Mouse (Mus musculus) gastrocnemius, adult 18-20 months (tissue): ENCODE results near the gene Coro2a. TPM values are rescaled to one million over a fixed set of nuclear protein-coding genes. Genes with fewer than 3 reads are reported as not detected.
"Not testable (repeated sequence)": the region's sequence is repeated elsewhere in the genome, so short reads cannot be mapped to it uniquely, and the experiment has no call there.

Experiments
- DNase-seq: peaks from one replicate; pipeline ENCODE4 v3.0.0; 2021; ENCODE audit warnings: low spot score
- total RNA-seq, 2 experiments: library from RNA; stranded (reverse); gene quantifications; 2 replicates each; pipeline ENCODE4 v1.2.3; 2021

Coro2a gene
- total RNA-seq, 2 experiments from 2014 or later, result 0.11 to 0.26 TPM

GRCm38 (mm10) chr4:46584536-46584935 is 17.5 kb downstream of the Coro2a start:
- DNase-seq, result not testable (repeated sequence)

DNA sequence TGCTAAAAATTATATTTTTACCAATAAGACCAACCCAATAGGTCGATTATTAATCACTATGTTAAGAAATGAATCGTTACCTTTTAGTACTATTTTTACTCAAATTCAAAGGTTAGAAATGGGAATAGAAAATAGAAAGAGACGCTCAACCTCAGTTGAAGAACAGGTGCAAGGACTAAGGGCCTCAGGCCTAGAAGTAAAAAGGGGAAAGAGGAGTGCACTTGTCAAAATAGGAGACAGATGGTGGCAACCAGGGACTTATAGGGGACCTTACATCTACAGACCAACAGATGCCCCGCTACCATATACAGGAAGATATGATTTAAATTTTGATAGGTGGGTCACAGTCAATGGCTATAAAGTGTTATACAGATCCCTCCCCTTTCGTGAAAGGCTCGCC is 17.9 kb downstream of the Coro2a start:
- DNase-seq, result not testable (repeated sequence)

DNA sequence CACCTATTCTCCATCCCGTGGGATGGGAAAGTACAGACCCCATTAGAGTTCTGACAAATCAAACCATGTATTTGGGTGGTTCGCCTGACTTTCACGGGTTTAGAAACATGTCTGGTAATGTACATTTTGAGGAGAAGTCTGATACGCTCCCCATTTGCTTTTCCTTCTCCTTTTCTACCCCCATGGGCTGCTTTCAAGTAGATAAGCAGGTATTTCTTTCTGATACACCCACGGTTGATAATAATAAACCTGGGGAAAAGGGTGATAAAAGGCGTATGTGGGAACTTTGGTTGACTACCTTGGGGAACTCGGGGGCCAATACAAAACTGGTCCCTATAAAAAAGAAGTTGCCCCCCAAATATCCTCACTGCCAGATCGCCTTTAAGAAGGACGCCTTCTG is 20.0 kb downstream of the Coro2a start:
- DNase-seq, result not testable (repeated sequence)

DNA sequence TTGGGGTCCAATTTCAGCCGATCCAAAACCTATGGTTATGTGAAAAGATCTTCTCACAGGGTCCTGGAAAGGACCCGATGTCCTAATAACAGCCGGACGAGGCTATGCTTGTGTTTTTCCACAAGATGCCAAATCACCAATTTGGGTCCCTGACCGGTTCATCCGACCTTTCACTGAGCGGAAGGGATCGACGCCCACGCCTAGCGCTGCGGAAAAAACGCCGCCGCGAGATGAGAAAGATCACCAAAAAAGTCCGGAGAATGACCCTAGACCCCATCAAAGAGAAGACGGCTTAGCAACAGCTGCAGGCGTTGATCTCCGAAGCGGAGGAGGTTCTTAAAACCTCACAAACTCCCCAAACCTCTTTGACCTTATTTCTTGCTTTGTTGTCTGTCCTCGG is 20.4 kb downstream of the Coro2a start:
- not testable (repeated sequence) for DNase-seq

GRCm38 (mm10) chr4:46580799-46581243 is 21.2 kb downstream of the Coro2a start:
- DNase-seq, result not testable (repeated sequence)

- not testable (repeated sequence) for DNase-seq
Measured at GRCm38 (mm10) chr4:46578796-46579346, 23.1 kb downstream of the Coro2a start.

GRCm38 (mm10) chr4:46578228-46578627 is 23.8 kb downstream of the Coro2a start:
- DNase-seq, result no peak

- DNase-seq, result not testable (repeated sequence)
Measured at GRCm38 (mm10) chr4:46575509-46576284, 26.3 kb downstream of the Coro2a start.

DNA sequence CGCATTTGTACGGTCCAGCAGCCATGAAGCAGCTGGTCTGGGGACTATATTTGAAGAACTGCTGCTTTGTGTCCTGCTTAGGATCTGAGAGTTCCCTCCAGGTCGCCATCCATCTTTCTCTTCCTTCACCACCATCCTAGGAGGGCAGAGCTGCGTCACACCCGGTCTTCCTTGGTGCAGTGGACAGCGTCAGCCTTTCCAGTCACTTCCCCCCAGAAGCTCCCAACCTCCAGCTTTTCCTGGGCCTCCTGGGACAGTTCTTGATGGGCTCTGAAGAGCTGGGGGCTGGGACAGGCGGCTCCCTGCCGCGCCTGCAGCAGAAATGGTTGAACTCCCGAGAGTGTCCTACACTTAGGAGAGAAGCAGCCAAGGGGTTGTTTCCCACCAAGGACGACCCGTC is 27.2 kb downstream of the Coro2a start:
- DNase-seq, result no peak

GRCm38 (mm10) chr4:46574024-46574753 is 27.8 kb downstream of the Coro2a start:
- DNase-seq, result no peak

DNA sequence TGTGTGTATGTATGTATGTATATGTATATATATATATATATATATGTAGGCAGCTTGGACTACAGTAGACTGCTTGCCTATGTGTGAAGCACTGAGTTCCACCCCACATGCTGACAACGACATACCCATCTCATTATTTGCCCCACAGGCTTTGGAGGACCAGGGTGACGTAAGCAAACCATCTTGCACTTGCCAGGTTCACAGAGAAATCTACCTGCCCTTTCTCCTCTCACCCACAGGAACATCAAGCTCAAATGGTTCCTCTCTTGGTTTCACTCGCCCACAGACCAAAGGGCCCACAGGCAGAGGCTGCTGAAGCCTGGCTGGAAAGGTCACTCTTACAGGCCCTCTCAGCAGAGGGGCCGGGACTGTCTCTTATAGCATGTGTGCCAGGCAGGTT is 29.4 kb downstream of the Coro2a start:
- DNase-seq, result no peak

- no peak for DNase-seq
Measured at GRCm38 (mm10) chr4:46571744-46572143, 30.3 kb downstream of the Coro2a start.

DNA sequence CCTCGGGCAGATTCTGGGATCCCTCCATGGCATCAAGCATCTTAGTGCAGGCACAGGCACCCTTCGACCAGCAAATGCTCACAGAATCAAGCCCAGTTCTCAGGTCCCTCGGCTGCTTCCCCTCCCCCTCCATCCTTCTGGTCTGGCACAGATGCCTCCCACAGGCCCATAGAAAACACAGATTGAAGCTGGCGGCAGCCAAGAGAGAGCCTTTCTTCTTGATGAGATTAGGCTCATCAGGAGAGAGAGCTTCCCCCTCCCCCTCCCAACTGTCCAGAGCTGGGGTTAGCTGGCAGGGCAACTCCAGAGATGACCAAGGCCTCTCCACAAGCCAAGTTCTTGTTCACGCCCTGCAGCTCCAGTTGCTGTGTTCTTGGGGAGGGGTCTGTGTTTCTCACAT is 32.3 kb downstream of the Coro2a start:
- DNase-seq, result no peak

DNA sequence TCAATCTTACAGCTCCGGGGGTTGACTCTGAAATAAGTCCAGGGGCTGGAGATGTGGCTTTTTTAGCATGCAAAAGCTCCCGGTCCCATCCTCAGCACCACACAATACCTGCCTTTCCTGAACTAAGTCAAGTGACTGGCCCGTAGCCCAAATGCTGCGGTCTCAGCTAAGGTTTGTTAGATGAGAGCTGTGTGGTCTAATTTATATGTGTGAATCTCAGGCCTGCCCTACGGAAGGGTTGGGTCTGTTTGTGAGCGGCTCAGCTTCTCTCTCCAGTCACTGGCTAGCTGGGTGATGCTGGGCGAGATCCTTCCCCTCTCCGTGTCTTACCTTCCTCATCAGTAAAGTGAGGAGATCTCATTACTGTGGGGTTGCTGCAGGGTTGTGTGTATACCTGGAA is 33.8 kb downstream of the Coro2a start:
- no peak for DNase-seq

GRCm38 (mm10) chr4:46566931-46567671 is 34.9 kb downstream of the Coro2a start:
- DNase-seq, result no peak

DNA sequence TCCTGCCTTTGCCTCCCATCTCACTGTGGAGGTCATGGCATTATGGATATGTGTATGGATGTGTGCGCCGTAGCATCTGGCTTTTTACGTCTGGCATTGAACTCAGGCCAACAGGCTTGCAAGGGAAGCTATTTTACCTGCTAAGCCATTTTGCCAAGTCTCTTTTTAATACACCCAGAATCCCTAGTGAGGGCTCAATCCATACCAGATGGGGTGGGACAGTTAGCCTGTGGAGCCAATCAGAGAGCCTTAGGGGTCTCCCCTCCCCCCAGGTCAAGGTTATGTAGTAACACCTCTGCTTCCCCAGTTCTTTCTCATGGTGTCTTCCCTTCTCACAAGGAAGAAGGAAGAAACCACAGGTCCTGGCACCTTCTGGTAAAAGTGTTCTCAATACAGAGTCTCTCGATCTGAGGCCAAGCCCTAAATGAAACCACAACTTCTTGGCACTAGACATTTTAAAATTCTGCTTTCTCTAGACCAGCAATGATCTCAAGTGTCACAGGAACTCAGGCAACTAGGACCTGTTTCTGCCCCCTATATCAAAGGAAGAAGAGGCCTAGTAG is 36.5 kb downstream of the Coro2a start:
- DNase-seq, result no peak

GRCm38 (mm10) chr4:46564247-46564646 is 37.8 kb downstream of the Coro2a start:
- no peak for DNase-seq

DNA sequence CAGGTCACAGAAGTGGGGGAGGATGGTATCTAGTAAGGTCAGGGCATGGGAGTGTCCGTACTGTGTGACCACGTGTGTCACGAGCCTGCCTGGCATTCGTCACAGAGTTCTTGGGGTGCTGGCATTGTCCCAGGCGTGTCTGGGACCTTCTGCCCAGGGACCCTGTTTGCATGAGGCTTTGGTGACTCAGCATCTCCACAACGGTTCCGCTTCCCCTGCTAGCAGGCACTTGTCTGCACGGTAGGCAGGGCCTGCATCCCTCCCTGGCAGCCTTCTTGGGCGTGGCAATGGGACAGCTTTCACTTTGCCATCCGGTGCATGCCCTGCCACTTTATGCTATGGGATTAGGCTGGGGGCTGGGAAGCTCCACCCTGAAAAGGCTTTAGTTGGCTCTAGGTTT is 38.2 kb downstream of the Coro2a start:
- peak; percentile 19 for DNase-seq

- DNase-seq, result no peak
Measured at GRCm38 (mm10) chr4:46562841-46563240, 39.2 kb downstream of the Coro2a start.

DNA sequence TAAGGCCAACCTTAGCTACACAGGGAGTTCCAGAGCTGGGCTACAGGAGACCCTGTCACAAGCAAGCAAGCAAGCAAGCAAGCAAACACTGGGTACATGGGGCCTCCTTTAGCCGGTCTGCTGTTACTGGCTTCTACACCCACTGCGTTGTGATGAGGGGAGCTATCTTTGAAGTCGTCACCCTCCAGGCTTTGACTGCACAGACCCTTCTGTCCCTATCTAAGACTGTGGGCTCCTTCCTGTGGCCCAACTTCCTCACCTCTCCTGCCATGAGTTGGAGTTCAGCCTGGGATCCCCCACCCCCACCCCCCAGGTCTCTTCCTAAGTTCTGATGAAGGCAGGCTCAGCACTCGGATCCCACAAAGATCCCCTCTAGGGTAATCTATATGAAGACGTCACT is 40.0 kb downstream of the Coro2a start:
- no peak for DNase-seq

- DNase-seq, result no peak
Measured at GRCm38 (mm10) chr4:46560069-46560705, 41.8 kb downstream of the Coro2a start.
